Mouse (Mus musculus) thymus, adult 2 months (tissue): ENCODE data around the gene Thsd7b.

Experiments used
- CTCF ChIP-seq: fragments of 200-500 bp; IDR thresholded peaks from 2 replicates; pipeline ENCODE4 v1.5.1; 2012; ENCODE audit warnings: mild to moderate bottlenecking, control low read depth, low read length, moderate library complexity, borderline replicate concordance; ENCODE audit not compliant: control insufficient read depth, poor library complexity, insufficient read depth; ENCODE audit errors: extremely low read depth
- POLR2A ChIP-seq: fragments of 200-500 bp; IDR thresholded peaks from 2 replicates; pipeline ENCODE4 v1.6.1; 2012; ENCODE audit warnings: mild to moderate bottlenecking, low read length, control low read depth, moderate library complexity; ENCODE audit not compliant: control insufficient read depth, poor library complexity, insufficient read depth; ENCODE audit errors: extremely low read depth

- TF ChIP-seq CTCF, result no peak
- no peak for TF ChIP-seq POLR2A
Measured at GRCm38 (mm10) chr1:130099227-130099626, 826.1 kb downstream of the Thsd7b start.
